Mouse (Mus musculus): Measurements from ENCODE around the gene Zfp523.

The Zfp523 gene

DNA sequence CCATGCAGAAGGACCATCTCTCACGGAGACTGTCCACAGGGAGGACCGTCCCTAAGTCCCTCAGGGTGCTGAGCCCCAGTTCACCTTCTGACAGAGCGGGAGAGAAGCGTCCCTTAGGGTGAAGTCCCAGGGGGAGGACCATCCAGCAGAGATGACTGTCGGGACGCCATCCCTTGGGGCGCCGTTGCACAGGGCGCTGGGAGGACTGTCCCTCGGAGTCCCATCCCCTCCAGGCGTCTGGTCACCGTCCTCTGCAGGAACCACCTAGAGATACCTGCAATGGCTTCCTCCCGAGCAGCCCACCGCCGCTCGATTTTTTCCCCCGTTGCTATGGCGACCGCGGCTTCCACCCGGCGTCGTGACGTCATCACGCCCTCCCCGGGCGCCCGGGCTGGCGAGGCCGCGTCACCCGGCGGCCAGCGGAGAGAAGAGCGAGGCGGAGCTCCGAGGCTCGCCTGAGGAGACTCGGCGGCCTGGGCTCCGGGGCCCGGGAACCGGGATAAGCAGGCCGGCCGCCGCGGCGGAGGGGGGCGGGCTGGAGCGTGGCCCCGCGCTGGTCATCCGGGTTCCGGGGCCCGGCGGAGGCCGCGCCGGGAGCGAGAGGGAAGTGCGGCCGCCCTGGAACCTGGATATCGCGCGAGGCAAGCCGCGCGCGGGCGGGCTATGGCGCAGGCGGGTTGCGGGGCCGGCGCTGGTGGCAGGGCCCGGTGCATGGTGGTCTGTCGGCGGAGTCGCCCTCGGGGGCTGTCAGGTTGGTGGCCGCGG, at the start of gene Zfp523:
Zfp523 (plus strand) TSS at position 355 of the 765 bp plus-strand sequence.
- DNase-seq (ENCODE audit: low read depth, low spot score) = peak; percentile 84

DNA sequence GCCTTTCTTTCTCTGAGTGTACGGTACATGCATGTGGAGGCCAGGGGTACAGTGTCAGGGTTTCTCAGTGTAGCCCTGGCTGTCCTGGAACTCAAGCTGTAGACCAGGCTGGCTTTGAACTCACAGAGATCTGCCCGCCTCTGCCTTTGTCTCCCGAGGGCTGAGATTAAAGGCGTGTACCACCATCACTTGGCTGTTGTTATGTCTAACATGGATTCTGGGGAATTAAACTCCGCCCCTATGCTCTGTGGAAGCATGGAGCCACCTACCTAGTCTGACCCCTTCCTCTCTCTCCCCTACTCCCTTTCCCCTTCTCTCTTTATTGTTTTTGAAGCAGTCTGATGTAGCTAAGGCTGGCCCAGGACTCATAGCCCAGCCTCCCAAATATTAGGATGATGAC, 47.1 kb upstream of the Zfp523 start:
- no peak for DNase-seq (ENCODE audit: low read depth, low spot score)

DNA sequence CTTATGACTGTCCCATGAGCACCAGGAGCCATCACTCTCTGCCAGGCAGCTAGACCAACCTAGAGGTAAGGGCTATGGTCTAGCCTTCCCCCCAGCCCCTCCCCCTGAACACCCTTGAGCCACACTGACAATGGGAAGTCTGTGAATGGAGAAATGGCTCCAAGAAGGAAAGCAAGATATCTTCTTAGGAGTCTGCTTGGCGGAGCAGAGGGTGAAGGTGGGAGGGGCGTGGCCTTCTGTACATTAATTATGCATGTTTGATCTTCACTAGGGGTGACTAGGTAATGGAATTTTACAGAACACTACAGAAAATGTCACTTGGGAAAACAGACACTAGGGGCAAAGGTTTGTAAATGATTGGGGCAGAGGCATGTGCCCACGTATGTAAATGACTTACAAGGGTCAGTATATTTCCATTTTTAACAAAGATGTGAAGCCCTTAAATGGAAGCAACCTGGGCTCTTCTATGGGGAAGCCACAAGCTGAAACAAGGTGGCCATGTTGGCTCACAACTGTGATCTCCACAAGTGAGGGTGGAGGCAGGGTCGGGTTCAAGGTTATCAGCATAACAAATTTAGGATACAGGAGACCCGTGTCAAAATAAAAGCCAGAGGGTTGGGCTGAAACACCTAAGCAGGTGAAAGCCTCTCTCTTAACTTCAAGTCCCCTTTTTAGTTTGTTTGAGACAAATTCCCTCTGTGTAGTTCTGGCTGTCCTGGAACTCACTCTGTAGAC, 46.4 kb upstream of the Zfp523 start:
- no peak for DNase-seq (ENCODE audit: low read depth, low spot score)

- no peak for DNase-seq (ENCODE audit: low read depth, low spot score)
Measured at GRCm38 (mm10) chr17:28131156-28131555, 45.8 kb upstream of the Zfp523 start.

DNA sequence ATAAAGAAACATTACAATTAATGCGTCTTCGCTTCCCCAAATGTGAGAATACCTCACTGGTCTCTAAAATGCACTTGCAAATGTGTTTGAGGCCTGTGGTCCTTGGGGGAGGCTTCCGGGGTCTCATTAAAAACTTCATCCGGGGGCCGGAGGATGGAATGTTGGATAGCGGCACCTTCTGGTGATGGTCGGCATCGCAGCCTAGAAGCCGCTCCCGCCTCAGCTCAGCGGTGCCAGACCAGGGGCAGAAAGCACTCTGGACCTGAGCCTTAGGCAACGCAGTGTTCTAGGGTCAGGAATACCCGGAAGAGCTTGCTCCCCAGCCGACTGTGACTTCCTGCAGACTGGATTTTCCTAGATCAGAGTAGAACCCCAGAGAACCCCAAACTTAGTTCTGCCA, 43.7 kb upstream of the Zfp523 start:
- DNase-seq (ENCODE audit: low read depth, low spot score) = peak; percentile 33

- DNase-seq (ENCODE audit: low read depth, low spot score) = no peak
Measured at GRCm38 (mm10) chr17:28135496-28135895, 41.4 kb upstream of the Zfp523 start.

DNA sequence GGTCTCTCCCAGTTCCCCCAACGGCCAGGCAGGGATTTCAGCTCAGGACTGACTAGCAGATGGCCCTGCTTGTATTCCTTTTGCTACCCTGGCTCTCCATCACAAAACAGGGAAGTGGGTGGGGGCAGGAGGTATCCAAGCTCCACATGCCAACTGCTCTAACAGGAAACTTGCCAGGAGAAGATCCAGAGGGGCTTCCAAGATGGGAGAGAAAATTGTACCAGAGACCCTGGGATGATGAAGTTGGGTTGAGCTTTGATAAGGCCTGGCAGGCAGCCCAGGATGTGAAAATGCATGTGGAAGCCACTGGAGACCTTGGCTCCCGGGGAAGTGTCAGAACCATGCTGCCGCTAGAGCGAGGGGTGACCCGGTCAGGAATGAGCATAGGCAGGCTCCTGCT, 40.7 kb upstream of the Zfp523 start:
- no peak for DNase-seq (ENCODE audit: low read depth, low spot score)

DNA sequence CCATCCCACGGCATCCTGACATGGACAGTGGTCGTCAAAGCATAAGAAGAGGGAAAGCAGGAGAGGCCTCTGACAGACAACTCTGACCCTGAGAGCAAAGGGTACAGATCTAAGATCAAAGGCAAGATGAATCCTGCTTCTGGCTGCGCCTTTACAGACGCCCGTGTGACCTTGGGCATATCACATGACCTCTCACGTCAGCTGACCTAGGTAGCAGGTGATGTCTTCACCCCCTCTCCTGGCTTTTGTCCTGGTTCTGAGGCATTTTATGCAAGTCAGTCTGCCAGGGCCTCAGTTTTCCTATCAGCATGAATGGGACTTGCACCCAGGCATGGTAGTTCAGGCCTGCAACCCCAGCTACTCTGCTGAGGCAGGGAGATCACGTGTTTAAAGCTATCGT, 38.9 kb upstream of the Zfp523 start:
- no peak for DNase-seq (ENCODE audit: low read depth, low spot score)

GRCm38 (mm10) chr17:28138685-28139084, 38.2 kb upstream of the Zfp523 start:
- no peak for DNase-seq (ENCODE audit: low read depth, low spot score)

- DNase-seq (ENCODE audit: low read depth, low spot score) = peak; percentile 22
Measured at GRCm38 (mm10) chr17:28140431-28141204, 36.3 kb upstream of the Zfp523 start.

GRCm38 (mm10) chr17:28141205-28141650, 35.7 kb upstream of the Zfp523 start:
- no peak for DNase-seq (ENCODE audit: low read depth, low spot score)

DNA sequence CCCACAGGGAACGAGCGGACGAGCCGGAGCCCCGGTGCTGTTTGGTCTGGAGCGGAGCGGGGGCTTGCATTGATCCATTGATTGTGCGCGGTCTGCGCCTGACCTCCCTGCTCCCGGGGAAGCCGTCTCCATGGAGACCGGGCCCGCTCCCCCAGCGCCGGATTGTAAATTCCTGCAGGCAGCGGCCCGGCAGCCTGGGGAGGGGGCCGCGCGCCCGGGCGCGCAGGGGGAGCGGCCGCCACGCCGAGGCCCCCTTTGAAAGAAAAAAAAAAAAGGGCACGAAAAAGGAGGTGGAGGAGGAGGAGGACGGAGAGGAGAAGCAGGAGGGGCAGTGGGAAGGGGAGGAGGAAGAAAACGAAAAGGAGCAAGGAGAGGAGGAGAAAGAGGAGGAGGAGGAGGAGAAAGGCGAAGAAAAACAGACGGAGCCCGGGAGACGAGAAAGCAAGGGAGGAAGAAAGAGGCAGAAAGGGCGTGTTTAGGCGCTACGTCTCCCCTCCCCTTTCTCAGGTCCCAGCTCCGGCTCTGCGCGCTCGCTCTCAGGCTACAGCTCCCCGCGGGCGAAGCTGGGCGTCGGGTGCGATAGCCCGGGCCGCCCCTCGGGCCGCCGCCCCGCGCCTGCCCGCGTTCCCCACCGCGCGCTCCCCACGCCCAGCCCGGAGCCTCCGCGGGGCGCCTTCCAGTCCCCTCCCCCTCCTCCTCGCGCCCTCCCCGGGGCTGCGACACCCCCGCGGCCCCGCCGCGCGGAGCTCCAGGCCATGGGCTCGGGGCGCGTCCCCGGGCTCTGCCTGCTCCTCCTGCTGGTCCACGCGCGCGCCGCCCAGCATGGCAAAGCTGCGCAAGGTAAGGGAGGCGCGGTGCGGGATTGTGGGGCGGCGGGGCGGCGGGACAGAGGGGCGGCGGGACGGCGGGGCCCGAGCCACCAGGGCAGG, 34.9 kb upstream of the Zfp523 start, which contains the start of gene Scube3:
Scube3 (plus strand) TSS at position 371 of the 929 bp plus-strand sequence.
- no peak for DNase-seq (ENCODE audit: low read depth, low spot score)

DNA sequence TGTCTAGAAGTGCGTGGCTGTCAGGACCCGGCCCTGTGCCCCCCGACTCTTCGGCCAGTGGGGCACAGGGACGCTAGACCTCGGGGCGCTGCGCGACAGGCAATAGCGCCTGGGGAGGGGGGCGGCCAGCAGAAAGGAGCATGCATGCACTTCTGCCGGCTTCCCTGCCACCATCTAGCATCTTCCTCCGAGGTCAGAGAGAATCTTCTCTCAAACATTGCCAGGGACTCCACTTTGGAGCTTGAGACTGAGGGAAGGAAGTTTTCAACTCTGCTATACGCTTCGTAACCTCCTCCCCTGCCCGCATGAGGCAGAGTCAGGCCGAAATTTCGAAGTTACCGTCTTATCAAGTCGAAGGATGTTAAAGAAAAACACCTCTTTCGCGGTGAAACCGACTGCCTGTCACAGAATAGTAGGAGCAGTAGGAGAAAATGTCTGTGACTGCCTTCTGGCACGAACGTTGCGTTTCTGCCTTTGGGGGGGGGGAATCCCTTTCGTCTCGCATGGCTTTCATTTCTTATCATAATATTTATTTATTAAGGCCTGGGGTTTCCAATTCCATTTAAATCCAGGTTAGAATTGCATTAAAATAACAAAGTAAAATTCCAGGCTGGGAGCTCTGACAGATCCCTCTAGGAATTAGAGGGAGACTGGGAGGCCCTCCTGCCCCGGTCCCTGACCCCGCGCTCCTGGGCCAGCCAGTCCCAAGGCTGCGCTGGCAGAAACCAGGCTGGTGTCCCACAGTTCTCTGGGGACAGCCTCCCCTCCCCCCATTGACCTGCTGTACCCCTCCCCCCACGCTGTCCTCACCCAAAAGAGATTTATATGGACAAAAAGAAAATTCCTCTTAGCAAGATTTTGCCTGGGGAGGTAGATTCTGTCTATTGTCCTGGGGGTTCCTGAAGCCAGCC, 34.0 kb upstream of the Zfp523 start:
- no peak for DNase-seq (ENCODE audit: low read depth, low spot score)

GRCm38 (mm10) chr17:28143751-28144150, 33.2 kb upstream of the Zfp523 start:
- no peak for DNase-seq (ENCODE audit: low read depth, low spot score)

DNA sequence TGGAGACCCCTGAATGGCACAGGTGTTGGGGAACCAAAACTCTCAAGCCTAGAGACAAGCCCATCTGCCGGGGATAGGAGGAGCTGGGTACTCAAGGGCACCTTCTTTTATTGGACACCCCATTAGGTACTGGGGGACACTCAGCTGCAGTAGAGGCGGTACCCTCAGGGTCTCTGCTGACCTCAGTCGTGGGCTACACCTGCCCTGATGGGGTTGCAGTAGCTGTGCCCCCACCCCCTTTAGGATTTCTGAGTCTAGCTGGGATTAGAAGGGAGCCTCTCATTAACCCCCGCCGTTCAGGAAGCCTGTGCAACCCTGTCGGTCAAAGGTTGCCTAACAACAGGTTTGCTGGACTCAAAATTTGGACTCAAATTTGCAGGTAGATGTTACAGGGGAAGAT, 32.7 kb upstream of the Zfp523 start:
- no peak for DNase-seq (ENCODE audit: low read depth, low spot score)

GRCm38 (mm10) chr17:28148288-28148687, 28.6 kb upstream of the Zfp523 start:
- DNase-seq (ENCODE audit: low read depth, low spot score) = no peak

GRCm38 (mm10) chr17:28149734-28150133, 27.2 kb upstream of the Zfp523 start:
- no peak for DNase-seq (ENCODE audit: low read depth, low spot score)

GRCm38 (mm10) chr17:28150456-28150855, 26.5 kb upstream of the Zfp523 start:
- no peak for DNase-seq (ENCODE audit: low read depth, low spot score)

DNA sequence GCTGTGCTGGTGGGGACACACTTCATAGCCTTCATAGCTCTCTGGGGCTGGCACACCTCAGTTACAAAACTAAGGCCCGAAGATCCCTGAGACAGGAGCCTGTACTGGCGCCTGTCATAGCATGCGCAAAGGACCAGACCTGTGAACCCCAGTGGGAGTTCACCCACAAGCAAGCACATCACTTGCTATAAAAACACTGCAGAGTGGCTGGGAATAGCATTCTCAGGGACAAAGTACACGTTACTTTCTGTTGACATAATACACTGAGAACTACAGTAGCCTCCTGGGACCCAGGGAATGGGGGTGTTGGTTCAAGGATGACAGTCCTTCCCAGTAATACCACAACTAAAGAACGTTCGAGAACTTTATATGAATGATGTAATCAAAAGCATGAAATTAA, 23.8 kb upstream of the Zfp523 start:
- no peak for DNase-seq (ENCODE audit: low read depth, low spot score)

GRCm38 (mm10) chr17:28154970-28155369, 22.0 kb upstream of the Zfp523 start:
- no peak for DNase-seq (ENCODE audit: low read depth, low spot score)
